19 mouse cellular contexts compared by ENCODE assay signal in genomic region chr6:107583759-107584383, GRCm38 (mm10). TPM values are rescaled to one million over a fixed set of nuclear protein-coding genes. Genes with fewer than 3 reads are reported as not detected.
"Had no signal": no experiment of that assay in that cellular context is flagged by ENCODE, and none has a peak within 500 bp of the region (broad histone marks: within the 10 kb centered on the region; RNA-seq: fewer than 3 reads in every experiment).

No protein-coding gene starts in this region.

- ATAC-seq: midbrain, embryonic 15.5 days had no signal

- H3K4me2 ChIP-seq: kidney, embryonic 15.5 days; liver, embryonic 13.5 days; midbrain, embryonic 12.5 days; midbrain, embryonic 15.5 days; neural tube, embryonic 13.5 days had no signal

- H3K36me3 ChIP-seq: kidney, embryonic 15.5 days; liver, embryonic 13.5 days; midbrain, embryonic 12.5 days; midbrain, embryonic 15.5 days; neural tube, embryonic 13.5 days had no signal

- H3K9ac ChIP-seq: kidney, embryonic 15.5 days; liver, embryonic 13.5 days; midbrain, embryonic 12.5 days; midbrain, embryonic 15.5 days; neural tube, embryonic 13.5 days had no signal

- DNase-seq: kidney, postnatal 10 days; kidney, postnatal 36 days; layer of hippocampus, postnatal 36 days; liver, embryonic 13.5 days; lung, adult 2 months; lung, postnatal 14 days; right cerebral cortex, adult 18-20 months; right cerebral cortex, postnatal 14 days; right cerebral cortex, postnatal 4 days; thymus, adult 2 months; thymus, postnatal 14 days; thymus, postnatal 4 days had no signal

- H3K9me3 ChIP-seq: kidney, embryonic 15.5 days; liver, embryonic 13.5 days; midbrain, embryonic 12.5 days; midbrain, embryonic 15.5 days; neural tube, embryonic 13.5 days had no signal

- H3K4me3 ChIP-seq: kidney, embryonic 15.5 days; left cerebral cortex, adult 2 months; liver, embryonic 13.5 days; midbrain, embryonic 12.5 days; midbrain, embryonic 15.5 days; neural tube, embryonic 13.5 days had no signal

- H3K27me3 ChIP-seq: kidney, embryonic 15.5 days; liver, embryonic 13.5 days; midbrain, embryonic 12.5 days; midbrain, embryonic 15.5 days; neural tube, embryonic 13.5 days had no signal

- H3K27ac ChIP-seq: kidney, embryonic 15.5 days; left cerebral cortex, adult 2 months; liver, embryonic 13.5 days; macrophage; midbrain, embryonic 12.5 days; midbrain, embryonic 15.5 days; neural tube, embryonic 13.5 days; stomach, postnatal 0 days had no signal

- H3K4me1 ChIP-seq: kidney, embryonic 15.5 days; liver, embryonic 13.5 days; midbrain, embryonic 12.5 days; midbrain, embryonic 15.5 days; neural tube, embryonic 13.5 days had no signal

RNA-seq across cellular contexts. Expression of gene Lrrn1, which starts 54.3 kb away (rescaled TPM):
- polyA plus RNA-seq: macrophage had no signal
